Mouse (Mus musculus) olfactory bulb, adult 2 months (tissue): ENCODE results near the gene Cldn14. TPM values are rescaled to one million over a fixed set of nuclear protein-coding genes. Genes with fewer than 3 reads are reported as not detected.

Source experiments
- H3K27ac ChIP-seq: fragments of 200-500 bp; 2 replicates; pipeline ENCODE4 v1.5.1; 2012; ENCODE audit warnings: low read depth, low read length; ENCODE audit not compliant: insufficient read depth
- H3K4me1 ChIP-seq: fragments of 200-500 bp; 2 replicates; pipeline ENCODE4 v1.6.1; 2012; ENCODE audit warnings: low read length; ENCODE audit not compliant: control insufficient read depth, insufficient read depth
- H3K4me3 ChIP-seq: fragments of 200-500 bp; 2 replicates; pipeline ENCODE4 v1.5.1; 2012; ENCODE audit warnings: mild to moderate bottlenecking, low read depth, low read length, moderate library complexity; ENCODE audit not compliant: insufficient read depth
- CTCF ChIP-seq: fragments of 200-500 bp; IDR thresholded peaks from 2 replicates; pipeline ENCODE4 v1.5.1; 2012; ENCODE audit warnings: low read depth, mild to moderate bottlenecking, low read length, moderate library complexity; ENCODE audit not compliant: insufficient read depth
- POLR2A ChIP-seq: fragments of 200-500 bp; IDR thresholded peaks from 2 replicates; pipeline ENCODE4 v1.6.1; 2012; ENCODE audit warnings: mild to moderate bottlenecking, low read depth, low read length, moderate library complexity; ENCODE audit not compliant: insufficient read depth
- WGBS: fragments of 180-500 bp; shearing (Covaris S2); methylation state at CpG from one replicate; pipeline ENCODE4 v1.1.7; 2018; 5-methylcytosine and 5-hydroxymethylcytosine counted together
- polyA plus RNA-seq: library from polyadenylated mRNA; stranded (reverse); fragments of >200 nt; gene quantifications from 2 replicates; pipeline ENCODE4 v1.2.4, GENCODE M21; 2012; ENCODE audit warnings: low replicate concordance; ENCODE audit not compliant: missing spikeins, insufficient read depth, insufficient read length

Cldn14 gene
- polyA plus RNA-seq, 1 experiment: not detected

- WGBS: 87% methylated on average over 3 of the region's 3 CpGs
- TF ChIP-seq CTCF (no peak), POLR2A (no peak)
- H3K27ac ChIP-seq: no peak overlapping the region
- no peak overlapping the region for H3K4me3 ChIP-seq
- no peaks in the 10 kb centered on the region for H3K4me1 ChIP-seq
Measured at GRCm38 (mm10) chr16:94010633-94011032, 2.0 kb upstream of the Cldn14 start.

GRCm38 (mm10) chr16:94010156-94010555 lies 1.5 kb upstream of the Cldn14 start:
- WGBS: 82% methylated on average over 5 of the region's 5 CpGs
- TF ChIP-seq CTCF (no peak), POLR2A (no peak)
- Histone ChIP-seq H3K27ac (no peak overlapping the region), H3K4me1 (no peaks in the 10 kb centered on the region), H3K4me3 (no peak overlapping the region)

- WGBS: 86% methylated on average over 5 of the region's 5 CpGs
- Histone ChIP-seq H3K27ac (no peak overlapping the region), H3K4me3 (no peak overlapping the region), H3K4me1 (no peaks in the 10 kb centered on the region)
- TF ChIP-seq CTCF (no peak), POLR2A (no peak)
Measured at GRCm38 (mm10) chr16:94009356-94009755, 719 bp upstream of the Cldn14 start.

- Histone ChIP-seq H3K4me3 (no peak overlapping the region), H3K27ac (no peak overlapping the region), H3K4me1 (no peaks in the 10 kb centered on the region)
- 67% methylated on average over 23 of the region's 23 CpGs for WGBS
- TF ChIP-seq CTCF: no peak
- TF ChIP-seq POLR2A: no peak
Measured at GRCm38 (mm10) chr16:94006706-94007665, 1.7 kb downstream of the Cldn14 start.

- Histone ChIP-seq H3K4me3 (no peak overlapping the region), H3K27ac (no peak overlapping the region), H3K4me1 (no peaks in the 10 kb centered on the region)
- WGBS: 89% methylated on average over 6 of the region's 6 CpGs
- TF ChIP-seq CTCF (no peak), POLR2A (no peak)
Measured at GRCm38 (mm10) chr16:94003478-94003877, 5.2 kb downstream of the Cldn14 start.

GRCm38 (mm10) chr16:94001366-94001765 lies 7.3 kb downstream of the Cldn14 start:
- H3K4me1 ChIP-seq: no peaks in the 10 kb centered on the region
- TF ChIP-seq CTCF (no peak), POLR2A (no peak)
- 93% methylated on average over 6 of the region's 6 CpGs for WGBS

GRCm38 (mm10) chr16:93998895-93999294 lies 9.7 kb downstream of the Cldn14 start:
- no peak overlapping the region for H3K27ac ChIP-seq
- H3K4me3 ChIP-seq: no peak overlapping the region
- no peak for TF ChIP-seq CTCF
- WGBS: 47% methylated on average over 5 of the region's 5 CpGs
- H3K4me1 ChIP-seq: no peaks in the 10 kb centered on the region

More at GRCm38 (mm10) chr16:94001366-94001765, 7.3 kb downstream of the Cldn14 start:
- H3K4me3 ChIP-seq: no peak overlapping the region
- H3K27ac ChIP-seq: no peak overlapping the region

GRCm38 (mm10) chr16:93983576-93983975 lies 25.1 kb downstream of the Cldn14 start:
- no peak for TF ChIP-seq POLR2A
- TF ChIP-seq CTCF: no peak
- H3K4me1 ChIP-seq: peaks cover 10% of the 10 kb centered on the region

GRCm38 (mm10) chr16:93982341-93982740 lies 26.3 kb downstream of the Cldn14 start:
- TF ChIP-seq POLR2A (no peak), CTCF (no peak)
- WGBS: 95% methylated on average over 11 of the region's 11 CpGs
- H3K4me3 ChIP-seq: no peak overlapping the region
- no peak overlapping the region for H3K27ac ChIP-seq
- H3K4me1 ChIP-seq: peaks cover 10% of the 10 kb centered on the region

More at GRCm38 (mm10) chr16:93983576-93983975, 25.1 kb downstream of the Cldn14 start:
- Histone ChIP-seq H3K27ac (no peak overlapping the region), H3K4me3 (no peak overlapping the region)
- 70% methylated on average over 9 of the region's 9 CpGs for WGBS
